Mouse (Mus musculus): Measurements from ENCODE around the gene Oip5. TPM values are rescaled to one million over a fixed set of nuclear protein-coding genes. Genes with fewer than 3 reads are reported as not detected.

Oip5 gene
- polyA plus RNA-seq, 1 experiment from 2014 or later, result 26.8 TPM

DNA sequence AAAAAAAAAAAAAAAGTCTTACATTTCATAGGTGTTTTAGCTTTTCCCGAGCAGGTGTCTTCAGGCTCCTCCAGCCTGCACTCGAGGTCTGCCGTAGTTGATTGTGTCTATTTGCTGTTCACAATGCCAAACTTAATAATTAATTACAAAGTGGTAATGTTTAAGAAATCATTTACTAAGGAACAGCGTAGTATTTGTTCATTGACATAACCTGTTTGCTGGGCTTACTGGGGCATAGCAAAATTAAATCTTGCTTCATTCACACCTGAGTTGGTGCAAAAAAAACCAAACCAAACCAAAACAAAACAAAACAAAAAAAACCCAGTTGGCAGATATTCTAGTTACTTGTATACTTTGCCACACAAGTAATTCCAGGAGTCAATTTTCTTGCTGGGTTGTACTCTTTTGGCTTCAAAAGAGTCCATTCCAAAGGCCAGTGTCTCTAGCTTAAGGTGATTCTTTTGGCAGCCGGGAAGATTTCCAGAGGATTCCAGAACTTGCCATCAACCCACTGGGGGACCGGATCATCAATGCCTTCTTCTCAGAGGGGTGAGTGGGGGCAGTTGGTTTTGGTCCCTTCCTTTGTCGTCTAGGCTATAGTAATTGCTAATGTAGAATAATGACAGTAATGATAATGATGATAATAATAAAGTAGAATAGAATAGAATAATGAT lies 52.0 kb downstream of the Oip5 start:
- WGBS, result 87% methylated on average over 7 of the region's 7 CpGs

DNA sequence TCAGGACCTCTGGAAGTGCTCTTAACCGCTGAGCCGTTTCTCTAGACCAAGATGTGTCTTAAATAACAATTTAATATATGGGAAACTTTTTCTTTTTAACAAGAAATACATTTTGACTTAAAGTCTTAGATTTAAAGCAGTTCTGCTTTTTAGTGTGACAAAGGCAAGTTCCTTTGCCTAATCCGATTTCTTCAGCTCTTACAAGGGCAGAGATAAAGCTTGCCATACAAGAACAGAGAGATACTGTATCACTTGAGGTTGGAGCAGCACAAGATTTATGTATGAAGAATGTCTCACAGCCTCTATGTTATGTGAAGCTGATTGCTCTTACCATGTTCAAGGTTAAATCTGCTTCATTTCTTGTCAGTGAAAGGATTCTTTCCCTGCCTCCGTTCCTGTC lies 53.0 kb downstream of the Oip5 start:
- no peak overlapping the region for H3K4me3 ChIP-seq (ENCODE audit: low read depth, low read length)
- ATAC-seq (ENCODE audit: insufficient read depth, low FRiP score, low TSS enrichment) (no peak), DNase-seq (ENCODE audit: low spot score) (no peak)
- no peaks in the 10 kb centered on the region for H3K27me3 ChIP-seq (ENCODE audit: control insufficient read depth, insufficient read depth, low read length)
- no peak overlapping the region for H3K4me2 ChIP-seq (ENCODE audit: low read depth)
- no peaks in the 10 kb centered on the region for H3K4me1 ChIP-seq (ENCODE audit: control insufficient read depth, insufficient read depth, low read length)
- H3K9me3 ChIP-seq (ENCODE audit: control insufficient read depth, low read length), result no peaks in the 10 kb centered on the region
- WGBS, result 93% methylated on average over 4 of the region's 4 CpGs
- H3K9ac ChIP-seq (ENCODE audit: low read length), result no peak overlapping the region
- H3K36me3 ChIP-seq (ENCODE audit: control insufficient read depth, insufficient read depth, low read length), result no peaks in the 10 kb centered on the region
- no peak overlapping the region for H3K27ac ChIP-seq (ENCODE audit: low read depth, low read length)

More for the DNA sequence above, 52.0 kb downstream of the Oip5 start:
- H3K4me1 ChIP-seq (ENCODE audit: control insufficient read depth, insufficient read depth, low read length), result no peaks in the 10 kb centered on the region
- ATAC-seq (ENCODE audit: insufficient read depth, low FRiP score, low TSS enrichment), result no peak
- DNase-seq (ENCODE audit: low spot score), result no peak
- H3K9me3 ChIP-seq (ENCODE audit: control insufficient read depth, low read length), result no peaks in the 10 kb centered on the region
- H3K36me3 ChIP-seq (ENCODE audit: control insufficient read depth, insufficient read depth, low read length), result no peaks in the 10 kb centered on the region
- no peak overlapping the region for H3K9ac ChIP-seq (ENCODE audit: low read length)
- no peak overlapping the region for H3K4me3 ChIP-seq (ENCODE audit: low read depth, low read length)
- no peak overlapping the region for H3K27ac ChIP-seq (ENCODE audit: low read depth, low read length)
- no peak overlapping the region for H3K4me2 ChIP-seq (ENCODE audit: low read depth)
- H3K27me3 ChIP-seq (ENCODE audit: control insufficient read depth, insufficient read depth, low read length), result no peaks in the 10 kb centered on the region

DNA sequence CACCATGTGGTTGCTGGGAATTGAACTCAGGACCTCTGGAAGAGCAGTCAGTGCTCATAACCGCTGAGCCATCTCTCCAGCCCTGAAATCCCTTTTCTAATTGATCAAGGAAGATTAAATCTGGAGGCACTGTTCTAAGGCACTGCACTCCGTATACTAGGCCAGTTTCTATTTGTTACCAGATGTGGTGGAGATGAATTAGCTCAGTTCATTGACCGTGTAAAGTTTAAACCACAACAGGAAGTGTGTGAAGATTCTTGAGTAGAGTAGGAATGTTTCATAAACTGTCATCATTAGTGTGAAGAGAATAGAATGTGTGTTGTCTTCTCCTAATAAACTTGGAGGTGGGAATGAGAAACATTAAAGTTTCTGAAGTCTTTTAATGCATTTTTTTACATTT lies 56.5 kb downstream of the Oip5 start:
- no peak overlapping the region for H3K4me2 ChIP-seq (ENCODE audit: low read depth)
- H3K36me3 ChIP-seq (ENCODE audit: control insufficient read depth, insufficient read depth, low read length), result no peaks in the 10 kb centered on the region
- ATAC-seq (ENCODE audit: insufficient read depth, low FRiP score, low TSS enrichment) (no peak), DNase-seq (ENCODE audit: low spot score) (no peak)
- no peak overlapping the region for H3K27ac ChIP-seq (ENCODE audit: low read depth, low read length)
- H3K9me3 ChIP-seq (ENCODE audit: control insufficient read depth, low read length), result no peaks in the 10 kb centered on the region
- H3K27me3 ChIP-seq (ENCODE audit: control insufficient read depth, insufficient read depth, low read length), result no peaks in the 10 kb centered on the region
- H3K4me1 ChIP-seq (ENCODE audit: control insufficient read depth, insufficient read depth, low read length), result no peaks in the 10 kb centered on the region
- no peak overlapping the region for H3K4me3 ChIP-seq (ENCODE audit: low read depth, low read length)
- 93% methylated on average over 3 of the region's 3 CpGs for WGBS
- no peak overlapping the region for H3K9ac ChIP-seq (ENCODE audit: low read length)

Other genes starting within 250 kb of the Oip5 start
- 4.5 and 4.6 TPM in 2 replicates for gene Ino80, start 140.8 kb downstream of the Oip5 start, polyA plus RNA-seq (2014; fragmentation: Nextera tagmentation; extraction: Ambion mirVana)
- gene Exd1, start 70.8 kb downstream of the Oip5 start, polyA plus RNA-seq (2014; fragmentation: Nextera tagmentation; extraction: Ambion mirVana), result 0.57 and 0.65 TPM in 2 replicates
- 69.4 and 72.8 TPM in 2 replicates for gene Chp1, start 70.8 kb downstream of the Oip5 start, polyA plus RNA-seq (2014; fragmentation: Nextera tagmentation; extraction: Ambion mirVana)
- 72.3 and 76.5 TPM in 2 replicates for gene Nusap1, start 171 bp downstream of the Oip5 start, polyA plus RNA-seq (2014; fragmentation: Nextera tagmentation; extraction: Ambion mirVana)
- 38.7 and 39.8 TPM in 2 replicates for gene Ndufaf1, start 44.4 kb upstream of the Oip5 start, polyA plus RNA-seq (2014; fragmentation: Nextera tagmentation; extraction: Ambion mirVana)
- 31.9 and 35.0 TPM in 2 replicates for gene Rtf1, start 56.6 kb upstream of the Oip5 start, polyA plus RNA-seq (2014; fragmentation: Nextera tagmentation; extraction: Ambion mirVana)
- 0.78 and 1.1 TPM in 2 replicates for gene Itpka, start 123.9 kb upstream of the Oip5 start, polyA plus RNA-seq (2014; fragmentation: Nextera tagmentation; extraction: Ambion mirVana)
- gene Ltk, start 142.0 kb upstream of the Oip5 start, polyA plus RNA-seq (2014; fragmentation: Nextera tagmentation; extraction: Ambion mirVana), result 0.13 TPM in 1 of 2 replicates, not detected in the other
- 23.5 and 26.6 TPM in 2 replicates for gene Rpap1, start 169.1 kb upstream of the Oip5 start, polyA plus RNA-seq (2014; fragmentation: Nextera tagmentation; extraction: Ambion mirVana)
- gene Tyro3, start 179.3 kb upstream of the Oip5 start, polyA plus RNA-seq (2014; fragmentation: Nextera tagmentation; extraction: Ambion mirVana), result 19.0 and 20.0 TPM in 2 replicates

All from neural tube, embryonic 11.5 days (tissue).